Mouse (Mus musculus): Measurements from ENCODE around the gene Hps6. TPM values are rescaled to one million over a fixed set of nuclear protein-coding genes. Genes with fewer than 3 reads are reported as not detected.
A peak's percentile ranks its signal among the peaks of the same experiment; 100 is the strongest.
"Not testable (repeated sequence)": the region's sequence is repeated elsewhere in the genome, so short reads cannot be mapped to it uniquely, and the experiment has no call there.

The Hps6 gene
- total RNA-seq (2021), result 1 to 10 TPM; 5.9 to 7.1 TPM

DNA sequence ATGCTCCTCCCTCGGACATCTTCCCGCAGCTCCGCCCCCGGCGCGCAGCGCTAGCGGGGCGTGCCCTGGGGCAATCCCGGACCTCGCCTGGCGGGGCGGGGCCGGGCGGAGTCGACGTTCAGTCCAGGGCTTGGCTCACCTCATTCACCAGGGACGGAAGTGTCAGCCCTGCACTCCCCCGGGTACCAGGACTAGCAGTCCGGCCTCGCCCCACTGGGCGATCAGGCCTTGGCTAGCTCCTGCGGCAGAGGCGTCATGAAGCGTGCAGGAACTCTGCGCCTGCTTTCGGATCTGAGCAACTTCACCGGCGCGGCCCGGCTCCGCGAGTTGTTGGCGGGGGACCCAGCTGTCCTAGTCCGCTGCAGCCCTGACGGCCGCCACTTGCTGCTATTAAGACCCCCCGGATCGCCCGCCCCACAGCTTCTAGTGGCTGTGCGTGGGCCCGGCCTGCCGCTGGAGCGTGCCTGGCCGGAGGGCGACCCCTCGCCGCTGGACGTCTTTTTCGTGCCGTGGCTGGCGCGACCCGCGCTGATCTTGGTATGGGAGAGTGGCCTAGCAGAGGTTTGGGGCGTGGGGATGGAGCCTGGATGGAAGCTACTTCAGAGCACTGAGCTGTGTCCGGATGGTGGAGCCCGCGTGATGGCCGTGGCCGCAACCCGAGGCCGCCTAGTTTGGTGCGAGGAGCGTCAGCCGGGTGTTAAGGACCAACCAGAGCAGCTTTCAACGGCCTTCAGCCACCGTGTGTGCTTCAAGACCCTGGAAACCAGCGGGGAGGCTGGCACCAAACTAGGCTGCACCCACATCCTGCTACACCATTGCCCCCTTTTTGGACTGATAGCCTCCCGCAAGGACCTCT is at the start of gene Hps6:
Gene Hps6 (plus strand): TSS at position 138 of the 856 bp plus-strand sequence.
- intact Hi-C loops (cut with DNase I), result no loop called here
- peak; percentile 66 to 75 for DNase-seq (ENCODE audit: low spot score in 2 of 2)

DNA sequence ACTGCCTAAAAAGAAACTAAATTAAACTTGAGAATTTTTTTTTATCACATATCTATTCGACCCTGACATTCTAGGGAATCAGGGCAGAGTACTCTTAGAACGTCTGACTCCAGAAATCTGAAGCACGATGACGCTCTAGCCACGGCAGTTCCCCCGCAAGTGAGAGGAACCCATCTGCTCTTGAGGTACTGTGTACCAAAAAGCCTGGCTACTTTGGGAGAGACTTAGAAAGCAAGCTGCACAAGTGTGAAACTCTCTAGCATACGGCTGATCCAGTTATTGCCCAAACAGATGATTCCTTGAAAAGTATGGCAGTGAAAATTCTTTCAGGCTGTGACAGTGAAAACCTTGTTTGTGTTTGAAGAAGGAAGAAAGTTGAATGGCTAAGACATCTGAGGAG is 46.6 kb upstream of the Hps6 start:
- DNase-seq (ENCODE audit: low spot score in 2 of 2), result peak; percentile 47 to 67
- intact Hi-C loops (cut with DNase I), result no loop called here

DNA sequence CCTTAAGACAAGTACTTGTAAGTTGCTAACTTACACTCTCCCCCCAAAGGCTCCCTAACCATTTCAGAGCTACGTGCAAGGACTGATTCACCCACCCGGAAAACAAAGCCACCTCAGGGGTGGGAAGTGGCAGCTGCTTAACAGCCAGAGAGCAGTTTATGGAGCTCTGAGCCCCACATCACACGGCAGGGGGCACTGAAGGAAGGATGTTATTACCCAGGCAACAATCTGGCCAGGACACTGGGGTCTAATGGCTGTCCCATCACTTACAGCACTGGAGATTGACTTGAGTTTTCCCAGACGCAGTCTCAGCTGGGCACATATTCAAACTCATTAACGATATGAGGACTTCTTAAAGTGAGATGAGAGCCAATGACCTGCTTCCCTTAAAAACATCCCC is 42.5 kb upstream of the Hps6 start:
- no peak for DNase-seq (ENCODE audit: low spot score in 2 of 2)
- intact Hi-C loops (cut with DNase I), result no loop called here

DNA sequence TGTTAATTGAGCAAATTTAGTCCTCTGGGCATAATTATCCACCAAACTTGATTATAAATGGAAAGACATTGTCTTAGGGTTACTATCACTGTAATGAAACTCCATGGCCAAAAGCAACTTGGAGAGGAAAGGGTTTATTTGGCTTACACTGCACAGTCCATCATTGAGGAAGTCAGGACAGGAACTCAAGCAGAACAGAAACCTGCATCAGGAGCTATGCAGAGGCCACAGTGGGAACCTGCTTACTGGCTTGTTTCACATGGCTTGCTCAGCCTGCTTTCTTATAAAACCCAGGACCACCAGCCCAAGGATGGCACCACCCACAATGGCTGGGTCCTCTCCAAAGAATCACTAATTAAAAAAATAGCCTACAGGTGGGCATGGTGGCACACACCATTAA is 18.9 kb upstream of the Hps6 start:
- intact Hi-C loops (cut with DNase I), result no loop called here

DNA sequence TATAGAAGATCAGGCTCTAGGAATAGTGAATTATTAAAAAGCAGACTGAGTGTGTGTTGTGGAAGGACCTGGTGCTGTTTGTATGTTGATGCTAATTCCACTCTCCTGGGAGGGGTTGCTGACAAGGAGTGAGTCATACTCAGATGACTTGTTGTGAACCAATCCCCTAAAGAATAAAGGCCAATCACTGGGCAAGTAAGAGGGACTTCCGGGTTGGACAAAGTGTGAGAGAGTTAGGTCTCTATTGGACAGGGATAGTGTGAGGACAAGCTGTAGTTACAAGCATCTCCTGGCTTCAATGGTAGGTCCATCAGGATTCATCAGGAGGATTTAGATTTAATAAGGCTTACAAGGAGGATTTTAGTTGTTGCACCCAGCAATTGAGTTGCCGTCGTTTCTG is 15.1 kb upstream of the Hps6 start:
- intact Hi-C loops (cut with DNase I), result no loop called here
- no peak for DNase-seq (ENCODE audit: low spot score in 2 of 2)

More for the DNA sequence above, 18.9 kb upstream of the Hps6 start:
- DNase-seq (ENCODE audit: low spot score in 2 of 2), result no peak

DNA sequence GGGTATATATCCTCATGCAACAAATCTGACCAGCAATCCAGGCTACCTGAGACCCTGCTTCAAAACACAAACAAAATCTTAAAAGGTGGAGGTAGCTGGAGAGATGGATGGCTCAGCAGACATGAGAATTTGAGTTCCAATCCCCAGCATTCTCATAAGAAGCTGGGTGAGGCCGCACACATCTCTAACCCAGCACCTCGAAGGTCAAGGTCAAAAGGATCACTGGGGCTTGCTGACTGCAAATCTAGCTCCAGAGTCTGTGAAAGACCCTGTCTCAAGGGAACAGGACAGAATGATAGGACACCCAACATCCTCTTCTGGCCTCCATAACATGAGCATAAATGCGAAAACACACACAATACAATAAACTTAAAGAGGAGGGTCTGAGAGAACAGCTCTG is 12.1 kb upstream of the Hps6 start:
- intact Hi-C loops (cut with DNase I), result no loop called here
- no peak for DNase-seq (ENCODE audit: low spot score in 2 of 2)

DNA sequence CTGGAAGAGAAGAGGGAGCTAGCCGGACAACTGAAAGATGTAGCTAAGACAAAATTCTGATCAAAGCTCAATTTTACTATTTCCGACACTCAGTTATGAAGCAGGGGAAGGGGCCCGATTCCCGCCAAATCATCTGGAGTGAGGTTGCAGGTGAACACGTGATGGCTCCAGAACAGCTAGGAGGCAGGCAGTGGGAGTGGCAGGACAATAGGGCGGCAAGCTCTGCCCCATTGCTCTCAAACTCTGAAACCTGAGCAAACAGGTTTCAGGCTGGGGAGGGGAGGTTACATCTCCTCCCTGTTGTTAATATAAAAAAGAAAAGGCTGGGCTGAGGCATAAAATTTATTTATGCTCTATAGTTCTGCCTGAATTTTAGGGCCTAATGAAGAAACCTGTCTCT is 9.9 kb upstream of the Hps6 start:
- intact Hi-C loops (cut with DNase I), result not testable (repeated sequence)

DNA sequence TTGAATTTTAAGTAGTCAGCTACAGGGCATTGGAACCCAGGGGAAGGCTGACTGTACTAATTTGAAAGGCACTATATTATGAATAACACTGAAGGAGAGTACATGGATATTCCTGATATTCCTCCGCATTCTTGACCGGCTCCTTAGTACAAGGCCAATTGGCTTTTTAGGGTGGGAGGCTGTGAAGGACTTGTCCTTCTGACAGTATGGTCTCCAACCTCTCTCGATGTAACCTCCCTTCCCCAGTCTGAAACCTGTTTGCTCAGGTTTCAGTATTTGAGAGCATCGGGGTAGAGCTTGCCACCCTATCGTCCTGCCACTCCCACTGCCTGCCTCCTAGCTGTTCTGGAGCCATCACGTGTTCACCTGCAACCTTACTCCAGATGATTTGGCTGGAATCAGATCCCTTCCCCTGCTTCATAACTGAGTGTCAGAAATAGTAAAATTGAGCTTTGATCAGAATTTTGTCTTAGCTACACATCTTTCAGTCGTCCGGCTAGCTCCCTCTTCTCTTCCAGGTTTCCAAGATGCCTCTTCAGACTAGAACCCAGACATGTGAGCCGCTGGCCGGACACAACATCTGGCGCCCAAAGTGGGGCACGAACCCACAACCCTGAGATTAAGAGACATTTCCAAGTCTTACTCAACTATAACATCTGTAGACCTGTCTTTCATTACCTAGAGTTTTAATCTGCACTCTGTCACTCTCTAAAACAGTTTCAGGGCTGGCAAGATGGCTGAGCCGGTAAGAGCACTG is 9.1 kb upstream of the Hps6 start:
- no peak for DNase-seq (ENCODE audit: low spot score in 2 of 2)
- intact Hi-C loops (cut with DNase I), result no loop called here

More for the DNA sequence above, 9.9 kb upstream of the Hps6 start:
- DNase-seq (ENCODE audit: low spot score in 2 of 2), result not testable (repeated sequence)

DNA sequence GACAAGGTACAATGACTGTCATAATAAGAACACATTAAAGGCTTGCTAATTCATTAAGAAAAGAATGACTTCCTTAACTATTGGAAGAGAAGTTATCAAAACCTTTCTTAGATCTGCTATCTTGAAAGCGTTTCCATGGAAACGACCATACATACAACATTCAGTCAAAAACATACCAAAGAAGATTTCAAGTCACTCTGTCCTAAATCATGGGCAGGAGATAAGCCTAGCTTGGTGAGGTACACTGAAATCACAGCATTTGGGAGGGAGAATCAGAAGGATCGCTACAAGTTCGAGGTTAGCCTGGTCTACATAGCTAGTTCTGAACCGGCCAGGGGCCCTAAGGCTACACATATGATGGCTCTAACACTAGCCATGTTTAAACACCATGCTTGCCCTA is 5.9 kb upstream of the Hps6 start:
- no peak for DNase-seq (ENCODE audit: low spot score in 2 of 2)
- intact Hi-C loops (cut with DNase I), result loop anchor here (5.0 kb wide), 1 partner anchor 45 kb away; the partner anchor contains the start of gene Pprc1

DNA sequence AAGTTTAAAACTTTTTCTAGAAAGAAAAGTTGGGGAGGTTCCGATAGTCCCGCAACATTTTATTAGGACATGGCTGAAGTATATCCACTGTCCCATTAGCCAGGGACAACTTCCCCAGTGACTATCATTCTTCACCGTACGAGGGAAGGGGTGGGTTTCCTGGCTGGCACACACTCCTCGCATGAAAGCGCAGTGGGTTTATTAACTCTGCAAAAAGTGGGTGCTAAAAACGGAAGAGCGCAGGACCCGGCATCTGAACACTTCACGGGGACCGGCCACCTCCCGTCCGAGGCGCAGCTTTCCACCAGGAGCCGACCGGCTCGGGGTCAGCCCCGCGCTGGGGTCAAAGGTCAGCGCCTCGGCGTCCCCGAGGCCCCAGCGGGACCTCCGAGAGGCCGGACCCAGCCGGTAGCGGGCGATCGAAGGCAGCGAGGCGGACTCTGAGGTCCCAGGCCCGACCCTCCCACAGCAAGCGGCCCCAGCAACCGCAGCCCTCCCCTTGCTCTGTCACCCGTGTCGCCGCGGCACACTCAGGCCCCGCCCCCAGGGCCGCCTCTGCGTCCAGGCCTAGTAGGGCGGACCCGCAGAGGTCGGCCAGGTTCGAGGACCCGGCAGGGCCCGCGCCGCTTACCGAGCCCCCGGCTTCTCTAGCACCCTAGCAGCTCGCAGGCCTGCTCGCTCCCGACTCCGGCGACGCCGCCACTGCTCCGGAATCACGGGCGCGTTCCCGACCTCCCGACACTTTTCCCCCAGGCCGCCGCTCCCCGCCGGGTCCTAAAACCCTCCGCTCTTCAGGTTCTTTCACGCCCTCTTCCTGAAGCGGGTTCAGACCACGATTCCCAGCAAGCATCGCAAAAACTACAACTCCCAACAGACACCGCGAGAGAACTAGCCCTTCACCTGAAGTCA is 5.3 kb upstream of the Hps6 start, which contains the start of gene Armh3:
Gene Armh3 (minus strand): TSS at position 704 of the 909 bp plus-strand sequence.
- DNase-seq (ENCODE audit: low spot score in 2 of 2), result peak; percentile 94
- intact Hi-C loops (cut with DNase I), result loop anchor here (5.0 kb wide), 1 partner anchor 44 kb away; the partner anchor contains the start of gene Pprc1

DNA sequence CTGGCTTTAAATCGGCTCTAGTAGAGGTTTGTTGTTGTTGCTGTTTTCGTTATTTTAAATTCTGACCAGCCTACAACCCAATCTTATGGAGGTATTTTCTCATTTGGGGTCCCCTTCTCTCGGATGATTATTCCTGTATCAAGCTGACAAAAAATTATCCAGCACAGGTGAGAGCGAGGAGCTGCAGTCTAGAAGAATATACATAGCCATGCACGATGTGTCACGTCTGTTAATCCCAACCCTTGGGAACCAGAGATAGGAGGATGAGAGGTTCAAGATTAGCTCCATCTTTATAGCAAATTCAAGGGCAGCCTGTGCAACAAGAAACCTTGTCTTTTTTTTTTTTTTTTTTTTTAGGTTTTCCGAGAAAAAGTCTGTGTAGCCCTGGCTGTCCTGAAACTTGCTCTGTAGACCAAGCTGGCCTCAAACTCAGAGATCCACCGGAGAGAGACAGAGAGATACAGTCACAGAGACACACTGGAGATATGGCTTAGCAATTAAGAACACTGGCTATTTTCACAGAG is 4.6 kb upstream of the Hps6 start:
- DNase-seq (ENCODE audit: low spot score in 2 of 2), result no peak
- intact Hi-C loops (cut with DNase I), result loop anchor here (5.0 kb wide), 1 partner anchor 44 kb away; the partner anchor contains the start of gene Pprc1

DNA sequence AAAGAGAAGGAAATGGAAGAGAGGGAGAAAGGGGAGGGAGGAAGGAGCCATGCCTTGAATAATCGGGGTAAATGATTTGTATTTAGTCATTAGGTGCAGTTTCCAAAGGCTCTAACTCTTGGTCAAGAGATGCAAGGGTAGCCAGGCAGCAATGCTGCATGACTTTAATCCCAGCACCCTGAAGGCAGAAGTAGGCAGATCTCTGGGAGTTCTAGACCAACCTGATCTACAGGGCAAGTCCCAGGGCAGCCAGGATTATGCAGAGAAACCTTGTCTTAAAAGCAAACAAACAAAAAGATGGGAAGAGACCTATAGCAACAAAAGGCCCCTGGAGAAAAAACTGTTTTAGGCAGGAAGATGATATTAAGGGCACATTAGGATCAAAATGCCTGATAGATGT is 3.9 kb upstream of the Hps6 start:
- intact Hi-C loops (cut with DNase I), result loop anchor here (5.0 kb wide), 1 partner anchor 43 kb away; the partner anchor contains the start of gene Pprc1
- no peak for DNase-seq (ENCODE audit: low spot score in 2 of 2)

DNA sequence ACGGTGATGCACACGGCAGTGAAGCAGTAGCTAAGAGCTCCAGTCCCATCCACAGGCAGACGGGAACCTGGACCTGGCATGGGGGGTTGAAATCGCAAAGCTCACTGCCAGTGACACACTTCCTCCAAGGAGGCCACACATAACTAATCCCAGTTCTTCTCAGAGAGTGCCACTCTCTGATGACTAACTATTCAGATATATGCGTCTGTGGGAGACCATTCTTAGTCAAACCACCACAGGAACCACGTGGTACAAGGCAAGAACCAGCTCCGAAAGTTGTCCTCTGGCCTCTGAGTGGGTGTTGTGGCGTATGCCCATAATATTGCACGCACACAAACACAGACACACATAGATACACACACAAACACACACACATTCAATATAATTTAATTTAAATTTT is 1.0 kb upstream of the Hps6 start:
- no peak for DNase-seq (ENCODE audit: low spot score in 2 of 2)
- intact Hi-C loops (cut with DNase I), result no loop called here

DNA sequence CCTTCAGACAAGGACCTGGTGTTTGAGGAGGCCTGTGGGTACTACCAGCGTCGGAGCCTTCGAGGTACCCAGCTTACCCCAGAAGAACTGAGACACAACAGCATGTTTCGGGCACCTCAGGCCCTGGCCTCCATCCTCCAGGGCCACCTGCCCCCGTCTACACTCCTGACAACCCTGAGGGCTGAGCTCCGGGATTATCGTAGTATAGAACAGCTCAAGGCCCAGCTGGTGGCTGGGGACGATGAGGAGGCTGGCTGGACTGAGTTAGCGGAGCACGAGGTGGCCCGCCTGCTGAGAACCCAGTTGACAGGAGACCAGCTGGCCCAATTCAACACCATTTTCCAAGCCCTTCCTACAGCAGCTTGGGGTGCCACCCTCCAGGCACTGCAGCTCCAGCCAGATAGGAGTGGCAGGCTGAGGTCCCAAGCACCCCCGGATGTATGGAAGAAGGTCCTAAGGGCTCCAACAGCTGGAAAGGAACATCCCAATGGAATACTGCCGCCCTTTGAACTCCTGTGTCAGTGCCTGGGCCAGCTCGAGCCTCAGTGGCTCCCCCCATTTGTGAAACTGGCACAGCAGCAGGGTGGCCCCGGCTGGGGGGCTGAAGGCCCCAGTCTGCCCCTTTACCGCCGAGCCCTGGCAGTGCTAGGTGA is 1.6 kb downstream of the Hps6 start:
- no peak for DNase-seq (ENCODE audit: low spot score in 2 of 2)
- intact Hi-C loops (cut with DNase I), result no loop called here

DNA sequence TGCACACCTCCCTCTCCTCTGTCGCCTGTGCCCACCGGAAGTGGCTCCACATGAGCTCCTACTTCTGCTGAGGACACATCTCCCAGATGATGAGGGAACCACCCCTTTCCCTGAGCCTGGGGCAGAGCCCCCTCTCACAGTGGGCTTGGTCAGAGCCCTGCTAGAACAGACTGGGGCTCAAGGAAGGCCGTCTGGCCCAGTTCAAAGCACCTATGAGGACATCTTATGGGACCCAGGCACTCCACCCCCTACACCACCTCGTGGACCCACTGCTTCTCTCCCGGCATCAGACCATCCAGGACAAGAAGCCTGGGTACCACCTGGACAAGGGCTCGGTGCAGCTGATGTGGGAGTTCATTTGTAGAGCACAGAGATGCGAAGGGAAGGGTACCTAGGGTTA is 2.4 kb downstream of the Hps6 start:
- intact Hi-C loops (cut with DNase I), result no loop called here
- DNase-seq (ENCODE audit: low spot score in 2 of 2), result no peak

DNA sequence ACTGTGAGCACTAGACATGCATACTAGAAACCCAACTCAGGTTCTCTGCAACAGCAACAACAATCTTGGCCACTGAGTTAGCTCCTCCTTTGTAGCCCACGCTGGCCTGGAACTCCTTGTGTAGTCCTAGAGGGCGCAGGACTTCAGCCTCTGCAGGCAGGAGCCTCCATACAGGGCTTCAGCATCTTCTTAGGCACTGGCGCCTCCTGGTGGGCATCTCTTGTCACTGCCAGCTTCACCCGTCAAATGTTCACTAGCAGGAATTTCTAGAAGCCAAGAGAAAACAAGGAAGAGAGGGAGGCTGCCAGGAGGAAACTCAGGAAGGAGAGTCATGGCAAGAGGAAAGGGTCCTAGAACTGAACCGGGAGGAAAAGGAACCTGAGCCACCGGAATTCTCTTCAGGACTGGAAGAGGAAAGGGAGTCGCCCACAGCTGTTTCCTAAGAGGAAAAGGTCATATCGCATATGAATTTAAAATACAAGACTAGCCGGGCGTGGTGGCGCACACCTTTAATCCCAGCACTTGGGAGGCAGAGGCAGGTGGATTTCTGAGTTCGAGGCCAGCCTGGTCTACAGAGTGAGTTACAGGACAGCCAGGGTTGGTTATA is 11.4 kb downstream of the Hps6 start:
- intact Hi-C loops (cut with DNase I), result loop anchor here (5.0 to 10.0 kb wide), 2 partner anchors 202 to 440 kb away; no protein-coding TSS in a partner anchor
- peak; percentile 78 to 85 for DNase-seq (ENCODE audit: low spot score in 2 of 2)

DNA sequence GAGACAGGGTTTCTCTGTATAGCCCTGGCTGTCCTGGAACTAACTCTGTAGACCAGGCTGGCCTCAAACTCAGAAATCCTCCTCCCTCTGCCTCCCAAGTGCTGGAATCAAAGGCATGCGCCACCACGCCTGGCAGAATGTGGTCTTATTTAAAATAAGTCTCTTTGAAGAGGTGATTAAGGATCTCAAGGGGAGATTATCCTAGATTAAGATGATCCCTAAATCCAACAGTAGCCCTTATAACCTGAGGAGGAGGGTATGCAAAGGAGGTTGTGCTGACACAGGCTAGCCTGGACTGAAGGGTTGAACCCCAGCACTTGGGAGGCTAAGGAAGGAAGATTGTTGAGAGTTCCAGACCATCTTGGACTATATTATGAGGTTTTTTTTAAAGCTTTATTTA is 12.7 kb downstream of the Hps6 start:
- intact Hi-C loops (cut with DNase I), result loop anchor here (10.0 kb wide), 1 partner anchor 441 kb away; no protein-coding TSS in a partner anchor
- DNase-seq (ENCODE audit: low spot score in 2 of 2), result no peak

DNA sequence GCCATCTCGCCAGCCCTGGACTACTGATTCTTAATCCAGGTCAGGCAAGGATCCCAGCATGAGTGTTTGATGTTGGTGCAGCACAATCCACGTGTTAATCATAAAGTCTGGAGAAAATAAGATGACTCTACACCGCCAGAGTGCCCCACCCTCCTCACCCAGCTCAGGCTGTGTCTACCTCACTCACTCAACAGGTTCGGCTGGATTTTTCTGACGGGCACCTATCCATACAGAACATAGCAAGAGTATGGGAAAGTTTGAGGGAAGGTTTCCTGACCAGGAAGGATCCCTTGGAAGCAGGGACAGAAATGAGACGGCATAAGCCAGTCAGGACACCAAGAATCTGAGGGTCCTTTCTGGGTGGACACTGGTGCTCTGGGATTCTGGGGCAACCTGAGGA is 21.7 kb downstream of the Hps6 start:
- intact Hi-C loops (cut with DNase I), result no loop called here
- DNase-seq (ENCODE audit: low spot score in 2 of 2), result no peak

All from left cerebral cortex, postnatal 36 days (tissue).